Mouse (Mus musculus): ENCODE measurements around the gene Traf3.

DNA sequence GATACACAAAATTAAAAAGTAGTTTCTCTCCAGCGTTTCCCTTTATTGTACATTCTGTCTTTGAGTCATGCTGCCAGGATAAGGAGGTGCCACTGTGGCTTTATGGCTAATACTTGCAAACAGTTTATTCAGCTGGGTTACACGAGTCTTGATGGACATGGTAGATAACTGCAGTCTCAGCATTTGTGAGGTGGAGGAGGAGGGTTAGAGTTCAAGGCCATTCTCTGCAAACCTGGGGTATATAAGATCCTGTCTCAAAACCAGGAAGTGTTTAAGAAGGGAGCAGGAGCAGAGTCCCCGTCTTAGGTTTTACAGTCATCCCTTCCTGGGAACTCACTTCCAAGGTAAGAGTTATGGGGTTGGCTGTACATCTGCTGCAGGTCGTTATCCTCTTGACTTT lies 30.4 kb downstream of the Traf3 start:
- no peak for TF ChIP-seq ZC3H11A (IDR thresholded peaks at IDR 0.05; ENCODE audit: borderline replicate concordance, low read depth, low read length)
- TF ChIP-seq HCFC1 (IDR thresholded peaks at IDR 0.05; ENCODE audit: borderline replicate concordance, insufficient read depth, low read length) = no peak
- no peak for TF ChIP-seq MAFK (IDR thresholded peaks at IDR 0.05; ENCODE audit: insufficient read depth, low read depth, low read length)
- no peak for TF ChIP-seq CHD2 (IDR thresholded peaks at IDR 0.05; ENCODE audit: low read depth, low read length)

All from ES-E14 (cell line).